Mouse (Mus musculus): Measurements from ENCODE around the gene Nupr1.

The Nupr1 gene

GRCm38 (mm10) chr7:126630824-126631518 lies at the start of gene Nupr1:
Nupr1 (minus strand) TSS chr7:126630861.
- no peak for DNase-seq (ENCODE audit: low spot score in 2 of 2)

- no peak for DNase-seq (ENCODE audit: low spot score in 2 of 2)
Observed at GRCm38 (mm10) chr7:126679683-126680082, 49.0 kb upstream of the Nupr1 start.

GRCm38 (mm10) chr7:126678545-126679341 lies 48.1 kb upstream of the Nupr1 start:
- DNase-seq (ENCODE audit: low spot score in 2 of 2) = no peak

GRCm38 (mm10) chr7:126676631-126677220 lies 46.1 kb upstream of the Nupr1 start:
- no peak for DNase-seq (ENCODE audit: low spot score in 2 of 2)

GRCm38 (mm10) chr7:126676207-126676606 lies 45.5 kb upstream of the Nupr1 start, which contains the start of gene Sult1a1:
Sult1a1 (minus strand) TSS chr7:126676432.
- DNase-seq (ENCODE audit: low spot score in 2 of 2) = no peak

- DNase-seq (ENCODE audit: low spot score in 2 of 2) = no peak
Observed at GRCm38 (mm10) chr7:126675104-126675503, 44.4 kb upstream of the Nupr1 start.

- no peak for DNase-seq (ENCODE audit: low spot score in 2 of 2)
Observed at GRCm38 (mm10) chr7:126672111-126672510, 41.5 kb upstream of the Nupr1 start.

GRCm38 (mm10) chr7:126670152-126670551 lies 39.5 kb upstream of the Nupr1 start:
- DNase-seq (ENCODE audit: low spot score in 2 of 2) = no peak

GRCm38 (mm10) chr7:126668452-126668851 lies 37.8 kb upstream of the Nupr1 start:
- no peak for DNase-seq (ENCODE audit: low spot score in 2 of 2)

- DNase-seq (ENCODE audit: low spot score in 2 of 2) = no peak
Observed at GRCm38 (mm10) chr7:126667495-126668090, 36.9 kb upstream of the Nupr1 start.

GRCm38 (mm10) chr7:126665269-126665668 lies 34.6 kb upstream of the Nupr1 start:
- no peak for DNase-seq (ENCODE audit: low spot score in 2 of 2)

GRCm38 (mm10) chr7:126663646-126664045 lies 33.0 kb upstream of the Nupr1 start:
- DNase-seq (ENCODE audit: low spot score in 2 of 2) = no peak

GRCm38 (mm10) chr7:126659771-126660170 lies 29.1 kb upstream of the Nupr1 start:
- no peak for DNase-seq (ENCODE audit: low spot score in 2 of 2)

- no peak for DNase-seq (ENCODE audit: low spot score in 2 of 2)
Observed at GRCm38 (mm10) chr7:126657522-126657921, 26.9 kb upstream of the Nupr1 start.

- DNase-seq (ENCODE audit: low spot score in 2 of 2) = peak in 1 of 2 experiments; percentile 5
Observed at GRCm38 (mm10) chr7:126655695-126656094, 25.0 kb upstream of the Nupr1 start.

- DNase-seq (ENCODE audit: low spot score in 2 of 2) = no peak
Observed at GRCm38 (mm10) chr7:126653991-126654390, 23.3 kb upstream of the Nupr1 start.

- no peak for DNase-seq (ENCODE audit: low spot score in 2 of 2)
Observed at GRCm38 (mm10) chr7:126650852-126651251, 20.2 kb upstream of the Nupr1 start.

GRCm38 (mm10) chr7:126649231-126650051 lies 18.8 kb upstream of the Nupr1 start, which contains the start of gene Sgf29:
Sgf29 (plus strand) TSS chr7:126649309.
- peak; percentile 83 to 88 for DNase-seq (ENCODE audit: low spot score in 2 of 2)

- no peak for DNase-seq (ENCODE audit: low spot score in 2 of 2)
Observed at GRCm38 (mm10) chr7:126648486-126648885, 17.8 kb upstream of the Nupr1 start.

GRCm38 (mm10) chr7:126645708-126646107 lies 15.0 kb upstream of the Nupr1 start:
- DNase-seq (ENCODE audit: low spot score in 2 of 2) = no peak

GRCm38 (mm10) chr7:126644914-126645313 lies 14.3 kb upstream of the Nupr1 start:
- DNase-seq (ENCODE audit: low spot score in 2 of 2) = no peak

Data from spleen, postnatal 14 days (tissue).